Mouse (Mus musculus) forebrain, embryonic 14.5 days (tissue): ENCODE results near the gene Lrrc3. TPM values are rescaled to one million over a fixed set of nuclear protein-coding genes. Genes with fewer than 3 reads are reported as not detected.
"Not testable (repeated sequence)": the region's sequence is repeated elsewhere in the genome, so short reads cannot be mapped to it uniquely, and the experiment has no call there.

Source experiments
- ATAC-seq: fragments of 200-750 bp; cut with Nextera tagmentation; 2 replicates; pipeline ENCODE4 v1.8.0; 2017; ENCODE audit warnings: mild to moderate bottlenecking, moderate library complexity
- DNase-seq: peaks from one replicate; pipeline ENCODE4 v3.0.0-alpha.2; 2015; ENCODE audit warnings: low spot score
- H3K27ac ChIP-seq: fragments of 300-500 bp; sonication (generic); 2 replicates; pipeline ENCODE4 v1.5.1; 2014; ENCODE audit warnings: low read depth, mild to moderate bottlenecking, control low read depth, low read length, moderate library complexity
- H3K27me3 ChIP-seq: fragments of 300-500 bp; sonication (generic); replicated peaks from 2 replicates; pipeline ENCODE4 v1.6.1; 2014; ENCODE audit warnings: low read length, control low read depth, mixed read lengths; ENCODE audit not compliant: control insufficient read depth, insufficient read depth
- H3K36me3 ChIP-seq: fragments of 300-500 bp; sonication (generic); 2 replicates; pipeline ENCODE4 v1.6.1; 2014; ENCODE audit warnings: low read length, control low read depth; ENCODE audit not compliant: control insufficient read depth, insufficient read depth
- H3K4me1 ChIP-seq: fragments of 300-500 bp; sonication (generic); 2 replicates; pipeline ENCODE4 v1.6.1; 2014; ENCODE audit warnings: antibody characterized with exemption, low read length, control low read depth; ENCODE audit not compliant: control insufficient read depth, insufficient read depth
- H3K4me2 ChIP-seq: fragments of 300-500 bp; sonication (generic); 2 replicates; pipeline ENCODE4 v1.6.1; 2014; ENCODE audit warnings: mild to moderate bottlenecking, control low read depth, low read length
- H3K4me3 ChIP-seq: fragments of 300-500 bp; sonication (generic); 2 replicates; pipeline ENCODE4 v1.5.1; 2014; ENCODE audit warnings: low read depth, low read length, control low read depth
- H3K9ac ChIP-seq: fragments of 300-500 bp; sonication (generic); 2 replicates; pipeline ENCODE4 v1.6.1; 2014; ENCODE audit warnings: mild to moderate bottlenecking, low read length, control low read depth, moderate library complexity
- H3K9me3 ChIP-seq: fragments of 300-500 bp; sonication (generic); replicated peaks from 2 replicates; pipeline ENCODE4 v1.6.1; 2016; ENCODE audit warnings: low read length, control low read depth, mixed read lengths; ENCODE audit not compliant: control insufficient read depth
- WGBS: fragments of 180-500 bp; shearing (Covaris S2); extraction: QIAGEN DNeasy Blood & Tissue Kit; methylation state at CpG from one replicate; pipeline ENCODE4 v1.1.7; 2014; 5-methylcytosine and 5-hydroxymethylcytosine counted together
- polyA plus RNA-seq: library from polyadenylated mRNA; unstranded; fragments of >200 nt; fragmentation: Nextera tagmentation; extraction: Ambion mirVana; gene quantifications from 2 replicates; pipeline ENCODE4 v1.2.1, GENCODE M21; 2014

Gene Lrrc3
- 6.4 and 8.4 TPM in 2 replicates for polyA plus RNA-seq

GRCm38 (mm10) chr10:77902211-77902893 lies at the start of gene Lrrc3:
Gene Lrrc3, minus strand, starts transcription at chr10:77902536.
- Histone ChIP-seq H3K36me3 (no peaks in the 10 kb centered on the region), H3K4me3 (peak within 1 kb of the TSS; percentile 51), H3K9me3 (no peaks in the 10 kb centered on the region), H3K27ac (peak within 1 kb of the TSS; percentile 1; the same call in 1 of the 2 replicates), H3K4me1 (no peaks in the 10 kb centered on the region), H3K4me2 (peak within 1 kb of the TSS; percentile 82), H3K9ac (peak within 1 kb of the TSS; percentile 71), H3K27me3 (no peaks in the 10 kb centered on the region)
- peak; percentile 66 for DNase-seq
- ATAC-seq: peak; percentile 79
- under 1% methylated on average over 46 of the region's 46 CpGs for WGBS

GRCm38 (mm10) chr10:77950468-77950867 lies 48.1 kb upstream of the Lrrc3 start:
- H3K9me3 ChIP-seq, ATAC-seq, H3K4me2 ChIP-seq, H3K4me1 ChIP-seq, H3K4me3 ChIP-seq, H3K27ac ChIP-seq, H3K27me3 ChIP-seq, H3K9ac ChIP-seq, DNase-seq, H3K36me3 ChIP-seq: not testable (repeated sequence)
- 91% methylated on average over 8 of the region's 12 CpGs for WGBS

- no peak for DNase-seq
- no peaks in the 10 kb centered on the region for H3K9me3 ChIP-seq
- H3K27me3 ChIP-seq: no peaks in the 10 kb centered on the region
- H3K4me2 ChIP-seq: no peak overlapping the region
- H3K36me3 ChIP-seq: no peaks in the 10 kb centered on the region
- no peak overlapping the region for H3K9ac ChIP-seq
- H3K4me1 ChIP-seq: no peaks in the 10 kb centered on the region
- H3K4me3 ChIP-seq: no peak overlapping the region
- 81% methylated on average over 2 of the region's 2 CpGs for WGBS
- H3K27ac ChIP-seq: no peak overlapping the region
- ATAC-seq: no peak
Observed at GRCm38 (mm10) chr10:77939685-77940084, 37.3 kb upstream of the Lrrc3 start.

GRCm38 (mm10) chr10:77927375-77927774 lies 25.0 kb upstream of the Lrrc3 start:
- Histone ChIP-seq H3K9ac (no peak overlapping the region), H3K4me2 (no peak overlapping the region), H3K9me3 (no peaks in the 10 kb centered on the region), H3K27me3 (no peaks in the 10 kb centered on the region), H3K36me3 (no peaks in the 10 kb centered on the region), H3K27ac (no peak overlapping the region), H3K4me1 (no peaks in the 10 kb centered on the region), H3K4me3 (no peak overlapping the region)
- ATAC-seq: no peak
- 84% methylated on average over 10 of the region's 10 CpGs for WGBS
- DNase-seq: no peak

- DNase-seq (peak; percentile 46), ATAC-seq (no peak)
- Histone ChIP-seq H3K9me3 (no peaks in the 10 kb centered on the region), H3K36me3 (no peaks in the 10 kb centered on the region), H3K27ac (no peak overlapping the region), H3K9ac (no peak overlapping the region), H3K27me3 (no peaks in the 10 kb centered on the region), H3K4me3 (no peak overlapping the region), H3K4me2 (no peak overlapping the region), H3K4me1 (no peaks in the 10 kb centered on the region)
- 48% methylated on average over 7 of the region's 7 CpGs for WGBS
Observed at GRCm38 (mm10) chr10:77926140-77926539, 23.8 kb upstream of the Lrrc3 start.

- Histone ChIP-seq H3K4me1 (no peaks in the 10 kb centered on the region), H3K36me3 (no peaks in the 10 kb centered on the region), H3K27me3 (no peaks in the 10 kb centered on the region), H3K9ac (no peak overlapping the region), H3K27ac (no peak overlapping the region), H3K9me3 (no peaks in the 10 kb centered on the region), H3K4me2 (no peak overlapping the region), H3K4me3 (no peak overlapping the region)
- no peak for DNase-seq
- no peak for ATAC-seq
- WGBS: 59% methylated on average over 4 of the region's 4 CpGs
Observed at GRCm38 (mm10) chr10:77922681-77923080, 20.3 kb upstream of the Lrrc3 start.

- Histone ChIP-seq H3K36me3 (no peaks in the 10 kb centered on the region), H3K4me3 (no peak overlapping the region), H3K4me1 (no peaks in the 10 kb centered on the region), H3K27me3 (no peaks in the 10 kb centered on the region), H3K9me3 (no peaks in the 10 kb centered on the region), H3K9ac (no peak overlapping the region), H3K27ac (no peak overlapping the region), H3K4me2 (no peak overlapping the region)
- DNase-seq (no peak), ATAC-seq (no peak)
- 81% methylated on average over 5 of the region's 5 CpGs for WGBS
Observed at GRCm38 (mm10) chr10:77921009-77921408, 18.7 kb upstream of the Lrrc3 start.

- no peak for ATAC-seq
- H3K4me1 ChIP-seq: no peaks in the 10 kb centered on the region
- H3K27ac ChIP-seq: no peak overlapping the region
- no peaks in the 10 kb centered on the region for H3K36me3 ChIP-seq
- no peak overlapping the region for H3K4me2 ChIP-seq
- H3K4me3 ChIP-seq: no peak overlapping the region
- DNase-seq: no peak
- 49% methylated on average over 8 of the region's 8 CpGs for WGBS
- H3K9ac ChIP-seq: no peak overlapping the region
- no peaks in the 10 kb centered on the region for H3K9me3 ChIP-seq
- H3K27me3 ChIP-seq: no peaks in the 10 kb centered on the region
Observed at GRCm38 (mm10) chr10:77916636-77917335, 14.4 kb upstream of the Lrrc3 start.

- WGBS: 81% methylated on average over 4 of the region's 4 CpGs
- no peaks in the 10 kb centered on the region for H3K36me3 ChIP-seq
- no peak overlapping the region for H3K27ac ChIP-seq
- no peaks in the 10 kb centered on the region for H3K27me3 ChIP-seq
- no peaks in the 10 kb centered on the region for H3K9me3 ChIP-seq
- H3K4me3 ChIP-seq: no peak overlapping the region
- no peak overlapping the region for H3K4me2 ChIP-seq
- ATAC-seq: no peak
- no peaks in the 10 kb centered on the region for H3K4me1 ChIP-seq
- no peak for DNase-seq
- no peak overlapping the region for H3K9ac ChIP-seq
Observed at GRCm38 (mm10) chr10:77913292-77913691, 11.0 kb upstream of the Lrrc3 start.
